Mouse (Mus musculus) effector memory CD4-positive, alpha-beta T cell, adult 5 months (primary cell): ENCODE measurements around the gene Ccdc77. TPM values are rescaled to one million over a fixed set of nuclear protein-coding genes. Genes with fewer than 3 reads are reported as not detected.

Experiments
- polyA plus RNA-seq: library from polyadenylated mRNA; unstranded; fragments of 100-300 nt; shearing (Covaris generic); gene quantifications from one replicate; pipeline ENCODE4 v1.2.1, GENCODE M21; 2017

Gene Ccdc77
- 7.4 TPM for polyA plus RNA-seq

GRCm38 (mm10) chr6:120363688-120364522 lies at the start of gene Ccdc77, which contains the start of gene Kdm5a:
Gene Ccdc77, minus strand, starts transcription at chr6:120364374.
Gene Kdm5a, plus strand, starts transcription at chr6:120364124.

GRCm38 (mm10) chr6:120294056-120294784 lies 70.0 kb downstream of the Ccdc77 start, which contains the start of the genes D330020A13Rik and B4galnt3:
Gene D330020A13Rik, plus strand, starts transcription at chr6:120294364.
Gene B4galnt3, minus strand, starts transcription at chr6:120294559.

Other genes starting within 250 kb of the Ccdc77 start
- gene D330020A13Rik, start 70.0 kb downstream of the Ccdc77 start, polyA plus RNA-seq = not detected
- gene B4galnt3, start 69.8 kb downstream of the Ccdc77 start, polyA plus RNA-seq = 0.10 TPM
- 144 TPM for gene Kdm5a, start 250 bp downstream of the Ccdc77 start, polyA plus RNA-seq
- 160 TPM for gene Il17ra, start 98.9 kb upstream of the Ccdc77 start, polyA plus RNA-seq
- 0.17 TPM for gene Tmem121b, start 129.4 kb upstream of the Ccdc77 start, polyA plus RNA-seq
- 114 TPM for gene Hdhd5, start 166.9 kb upstream of the Ccdc77 start, polyA plus RNA-seq